Mouse (Mus musculus) cerebellum, postnatal 4 days (tissue): ENCODE results near the gene Sdc1.
A peak's percentile ranks its signal among the peaks of the same experiment; 100 is the strongest.

Source experiments
- DNase-seq, 2 experiments: peaks; one replicate each; pipeline ENCODE4 v3.0.0; 2022; ENCODE audit warnings: low spot score in 2 of 2, mixed read lengths in 1 of 2

Sdc1 gene

GRCm38 (mm10) chr12:8781681-8782378 lies 10.7 kb downstream of the Sdc1 start:
- DNase-seq = peak in 1 of 2 experiments; percentile 17

- no peak for DNase-seq
These were observed 11.4 kb downstream of the Sdc1 start for GRCm38 (mm10) chr12:8782565-8782964.

DNA sequence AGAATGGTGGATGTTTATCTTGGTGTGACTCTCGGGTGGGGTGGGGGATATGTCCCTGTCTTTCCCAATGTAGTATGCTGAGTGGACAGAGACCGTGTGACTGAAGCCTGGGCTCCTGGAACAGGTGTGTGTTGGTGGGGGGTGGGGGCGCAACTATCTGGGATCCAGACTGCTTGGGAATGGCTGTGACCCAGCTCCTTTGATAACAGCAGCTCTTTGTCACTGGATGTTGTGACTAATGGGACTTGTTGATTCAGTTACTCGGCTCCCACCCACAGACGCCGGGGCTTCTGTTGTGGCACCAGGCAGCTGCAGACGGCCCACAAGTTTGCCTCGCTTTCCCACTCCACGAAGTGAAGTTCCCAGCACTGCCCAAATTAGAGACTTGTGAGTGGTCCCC lies 13.1 kb downstream of the Sdc1 start:
- DNase-seq = no peak

GRCm38 (mm10) chr12:8786476-8786875 lies 15.4 kb downstream of the Sdc1 start:
- no peak for DNase-seq

GRCm38 (mm10) chr12:8786984-8787730 lies 16.0 kb downstream of the Sdc1 start:
- no peak for DNase-seq

DNA sequence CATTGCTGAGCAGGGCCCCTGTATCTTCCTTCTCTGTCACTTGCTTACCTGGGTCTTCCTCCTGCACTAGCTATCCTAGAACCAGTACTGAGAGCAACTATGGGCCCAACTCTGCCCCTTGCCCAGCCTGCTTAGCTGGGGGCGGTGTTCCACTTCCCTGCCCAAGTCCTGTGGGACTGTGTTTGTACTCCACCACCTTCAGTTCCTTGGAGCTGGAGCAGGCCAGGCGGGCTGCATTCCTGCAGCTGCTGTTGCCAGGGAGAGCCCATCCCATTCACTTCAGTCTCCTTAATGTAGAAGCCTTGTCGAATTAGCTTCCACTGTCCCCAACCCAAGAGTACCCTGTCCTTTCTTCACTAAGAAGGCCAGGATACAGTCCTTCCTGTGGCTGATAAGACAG lies 17.3 kb downstream of the Sdc1 start:
- DNase-seq = no peak

GRCm38 (mm10) chr12:8790615-8791014 lies 19.5 kb downstream of the Sdc1 start:
- no peak for DNase-seq

- DNase-seq = peak in 1 of 2 experiments; percentile 24
These were observed 22.4 kb downstream of the Sdc1 start for GRCm38 (mm10) chr12:8793410-8794051.

DNA sequence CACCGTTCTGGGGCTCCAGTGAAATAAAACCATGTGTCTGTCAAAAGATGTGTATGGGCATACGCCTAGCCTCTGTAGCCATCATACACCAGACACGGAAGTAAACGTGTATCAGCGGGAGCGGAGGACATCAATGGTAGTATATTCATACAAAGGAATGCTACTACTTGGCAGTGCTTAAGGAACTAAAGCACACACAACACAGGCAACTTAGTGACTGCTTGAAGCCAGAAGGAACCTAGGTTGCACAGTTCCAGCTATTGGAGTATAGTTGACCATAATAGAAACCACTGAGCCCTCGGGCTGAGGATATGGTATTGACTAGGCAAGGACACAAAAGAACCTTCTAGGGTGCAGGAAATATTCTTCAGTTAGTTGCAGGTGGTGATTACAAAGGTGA lies 26.8 kb downstream of the Sdc1 start:
- DNase-seq = no peak

GRCm38 (mm10) chr12:8798486-8799020 lies 27.4 kb downstream of the Sdc1 start:
- no peak for DNase-seq

DNA sequence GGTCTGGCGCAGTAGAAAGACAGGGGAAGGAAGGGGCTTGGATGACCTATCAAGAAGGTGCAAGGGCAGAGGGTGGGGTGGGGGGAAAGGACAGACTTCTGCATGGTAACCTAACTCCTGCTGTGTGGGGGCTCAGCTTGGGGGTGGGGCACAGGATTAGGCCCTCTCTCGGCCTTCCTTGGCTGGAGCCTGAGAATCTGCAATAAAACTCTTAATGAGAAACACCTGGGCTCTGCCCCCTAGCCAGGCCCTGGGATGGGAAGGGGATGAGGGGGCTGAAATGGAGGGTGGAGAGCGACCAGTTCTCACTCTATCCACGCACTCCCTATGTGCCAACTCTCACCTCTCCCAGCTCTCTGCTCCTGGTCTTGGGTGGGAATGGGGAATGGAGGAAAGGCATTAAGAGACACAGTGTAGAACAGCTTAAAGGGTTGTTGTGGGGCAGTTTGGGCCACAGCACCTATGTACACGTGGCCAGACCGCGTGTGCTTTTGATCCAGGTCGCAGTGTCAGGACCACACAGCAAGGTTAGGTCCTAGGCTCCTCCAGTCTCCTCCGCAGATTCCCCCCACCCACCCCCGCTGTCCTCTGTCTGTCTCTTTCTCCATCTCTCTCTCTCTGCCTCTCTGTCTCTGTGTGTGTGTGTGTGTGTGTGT lies 32.4 kb downstream of the Sdc1 start:
- no peak for DNase-seq

DNA sequence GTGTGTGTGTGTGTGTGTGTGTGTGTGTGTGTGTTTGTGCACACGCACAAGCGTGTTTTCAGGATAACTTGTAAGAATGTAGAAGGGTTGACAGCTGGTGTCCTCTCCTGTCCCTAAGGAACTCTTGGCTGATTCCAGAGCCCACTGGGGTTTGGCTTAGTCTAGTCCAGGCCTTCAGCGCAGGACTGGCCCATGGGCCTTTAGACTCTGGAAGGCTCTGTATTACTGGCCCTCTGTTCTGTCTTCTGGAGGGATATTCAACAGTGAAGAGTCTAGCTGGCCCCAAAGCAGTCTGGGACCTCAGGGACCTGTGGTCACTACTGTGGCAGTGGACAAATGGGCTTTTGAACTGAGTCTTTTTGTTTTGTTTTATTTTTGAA lies 32.9 kb downstream of the Sdc1 start:
- DNase-seq = no peak

DNA sequence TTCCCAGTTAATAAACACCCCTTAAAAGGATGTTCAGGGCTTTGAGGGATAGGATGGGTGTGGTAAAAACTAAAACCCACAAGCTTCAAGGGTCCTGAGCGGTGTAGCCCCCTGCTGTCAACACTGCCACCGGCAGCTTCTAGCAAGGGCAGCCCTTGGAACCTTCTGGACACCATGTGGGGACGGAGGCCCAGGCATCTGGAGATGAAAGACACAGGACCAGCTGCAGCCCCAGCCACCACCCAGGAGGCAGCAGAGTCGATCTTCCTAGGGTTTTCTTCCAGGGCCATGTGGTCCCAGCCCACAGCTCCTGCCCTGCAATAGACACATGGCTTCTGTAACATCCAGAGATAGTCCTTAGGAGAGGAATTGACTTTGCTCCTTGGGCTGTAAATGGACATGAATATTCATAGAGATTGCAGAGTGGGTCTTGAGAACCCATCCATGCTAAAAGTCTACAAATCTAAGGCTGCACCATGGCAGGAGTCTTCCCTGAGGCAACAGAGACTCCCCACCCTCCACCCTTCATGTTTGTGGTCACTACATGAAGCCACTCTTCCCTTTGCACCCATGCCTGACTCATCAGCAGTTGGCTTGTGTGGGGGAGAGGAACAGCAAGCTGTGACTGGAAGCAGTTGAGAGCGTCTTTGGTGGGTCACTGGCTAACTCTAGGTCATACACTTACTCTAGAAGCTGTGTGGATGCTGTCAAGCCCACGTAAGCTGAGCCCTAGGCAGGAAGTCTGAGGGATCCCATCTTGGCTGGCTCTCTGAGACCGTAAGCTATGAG lies 34.0 kb downstream of the Sdc1 start:
- DNase-seq = no peak

GRCm38 (mm10) chr12:8809086-8809485 lies 38.0 kb downstream of the Sdc1 start:
- no peak for DNase-seq

DNA sequence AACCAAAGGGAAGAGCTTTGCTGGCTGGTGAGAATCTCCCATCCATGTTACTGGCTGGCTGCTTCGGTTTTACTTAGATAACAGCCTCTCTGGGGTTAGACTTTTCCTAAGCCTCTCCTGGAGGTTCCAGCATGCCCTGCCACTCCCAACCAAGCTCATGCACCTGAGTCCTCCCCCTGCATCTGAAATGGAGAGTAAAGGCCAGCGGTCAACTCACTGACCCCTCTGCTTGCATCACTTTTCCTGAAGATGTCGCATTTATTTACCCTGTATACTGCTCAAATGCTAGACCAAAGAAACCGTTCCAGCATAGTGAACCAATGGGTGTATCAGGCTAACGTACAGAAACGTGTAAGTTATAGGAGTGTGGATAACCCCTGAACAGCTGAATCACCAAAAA lies 38.5 kb downstream of the Sdc1 start:
- no peak for DNase-seq

- DNase-seq = no peak
These were observed 39.8 kb downstream of the Sdc1 start for GRCm38 (mm10) chr12:8810966-8811365.

- no peak for DNase-seq
These were observed 40.3 kb downstream of the Sdc1 start for GRCm38 (mm10) chr12:8811441-8811871.

- no peak for DNase-seq
These were observed 40.9 kb downstream of the Sdc1 start for GRCm38 (mm10) chr12:8811894-8812560.

- DNase-seq = no peak
These were observed 46.5 kb downstream of the Sdc1 start for GRCm38 (mm10) chr12:8817467-8818232.

DNA sequence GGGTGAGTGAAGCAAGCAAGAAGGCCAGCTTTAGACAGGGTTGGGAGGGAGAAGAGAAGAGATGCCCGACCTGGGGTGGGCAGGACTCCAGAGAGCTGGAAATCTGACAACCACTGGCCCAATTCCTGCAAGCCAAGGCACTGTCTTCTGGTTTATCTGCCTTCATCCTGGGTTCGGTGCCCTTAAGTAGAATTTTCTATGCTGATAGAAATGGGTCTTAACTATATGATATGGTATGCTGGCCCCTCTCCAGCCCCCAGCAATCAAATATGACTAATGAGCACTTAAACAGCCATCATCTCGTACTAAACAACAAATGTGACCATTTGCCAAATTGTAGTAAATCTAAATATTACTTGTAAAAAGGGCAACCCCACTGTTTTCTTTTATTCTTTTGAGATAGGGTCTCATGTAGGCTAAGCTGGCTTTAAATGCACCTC lies 47.1 kb downstream of the Sdc1 start:
- peak in 1 of 2 experiments; percentile 29 for DNase-seq
